Mouse (Mus musculus): ENCODE measurements around the gene Gm11565. TPM values are rescaled to one million over a fixed set of nuclear protein-coding genes. Genes with fewer than 3 reads are reported as not detected.

The Gm11565 gene
- polyA plus RNA-seq, 2 experiments: not detected

DNA sequence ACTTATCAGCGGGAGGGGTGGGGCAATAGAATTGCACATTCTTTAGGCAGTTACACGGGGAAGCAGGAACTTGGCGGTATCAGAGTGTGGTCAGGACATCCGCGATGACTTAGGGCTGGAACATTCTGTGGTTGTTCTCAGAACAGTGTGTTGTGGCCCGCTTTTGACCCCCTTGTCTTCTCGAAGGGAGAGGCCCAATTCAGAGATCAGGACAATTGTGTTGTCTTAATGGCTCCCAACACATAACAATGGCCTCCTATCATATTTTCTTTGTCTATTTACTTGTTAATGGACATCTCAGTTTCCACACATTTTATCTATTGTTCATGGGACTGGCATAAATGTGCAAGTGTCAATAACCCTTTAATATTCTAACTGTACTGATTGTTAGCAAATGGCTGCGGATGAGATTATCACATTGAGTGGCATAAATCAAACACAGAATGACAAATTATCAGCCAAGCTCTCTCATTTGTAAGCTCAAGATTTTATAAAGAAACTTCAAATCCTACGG is 23.3 kb downstream of the Gm11565 start:
- H3K4me3 ChIP-seq (replicated peaks; ENCODE audit: low read length): no peak overlapping the region
- no peaks in the 10 kb centered on the region for H3K9me3 ChIP-seq (ENCODE audit: control insufficient read depth, low read length)
- no peak overlapping the region for H3K9ac ChIP-seq (ENCODE audit: low read depth, low read length, severe bottlenecking)
- 85% methylated on average over 9 of the region's 9 CpGs for WGBS
- no peak for TF ChIP-seq POLR2A (IDR thresholded peaks at IDR 0.05; ENCODE audit: borderline replicate concordance, extremely low read depth, insufficient read depth, insufficient read length)
- ATAC-seq (ENCODE audit: low FRiP score, low read depth): no peak
- no peak for DNase-seq (ENCODE audit: low spot score)
- no peaks in the 10 kb centered on the region for H3K27me3 ChIP-seq (ENCODE audit: control insufficient read depth, insufficient read depth, low read length)
- no peaks in the 10 kb centered on the region for H3K36me3 ChIP-seq (ENCODE audit: control insufficient read depth, insufficient read depth, low read length)
- no peaks in the 10 kb centered on the region for H3K4me1 ChIP-seq (ENCODE audit: control insufficient read depth, insufficient read depth, low read length)
- no peak overlapping the region for H3K27ac ChIP-seq (replicated peaks; ENCODE audit: low read depth, low read length)
- no peak overlapping the region for H3K4me2 ChIP-seq (replicated peaks; ENCODE audit: low read depth, low read length, severe bottlenecking)

GRCm38 (mm10) chr11:99948175-99948574 is 33.6 kb downstream of the Gm11565 start, which contains the start of gene Krtap9-5:
TSS of gene Krtap9-5 (plus strand) at chr11:99948475.
- no peak for TF ChIP-seq POLR2A (IDR thresholded peaks at IDR 0.05; ENCODE audit: borderline replicate concordance, extremely low read depth, insufficient read depth, insufficient read length)
- H3K4me3 ChIP-seq (replicated peaks; ENCODE audit: low read length): no peak within 1 kb of the TSS
- H3K9ac ChIP-seq (ENCODE audit: low read depth, low read length, severe bottlenecking): no peak within 1 kb of the TSS
- no peak within 1 kb of the TSS for H3K4me2 ChIP-seq (replicated peaks; ENCODE audit: low read depth, low read length, severe bottlenecking)
- H3K36me3 ChIP-seq (ENCODE audit: control insufficient read depth, insufficient read depth, low read length): no peaks in the 10 kb centered on the region
- no peak within 1 kb of the TSS for H3K27ac ChIP-seq (replicated peaks; ENCODE audit: low read depth, low read length)
- no peak for ATAC-seq (ENCODE audit: low FRiP score, low read depth)
- H3K27me3 ChIP-seq (ENCODE audit: control insufficient read depth, insufficient read depth, low read length): no peaks in the 10 kb centered on the region
- H3K4me1 ChIP-seq (ENCODE audit: control insufficient read depth, insufficient read depth, low read length): no peaks in the 10 kb centered on the region
- no peaks in the 10 kb centered on the region for H3K9me3 ChIP-seq (ENCODE audit: control insufficient read depth, low read length)
- WGBS: 85% methylated on average over 2 of the region's 2 CpGs
- DNase-seq (ENCODE audit: low spot score): no peak

DNA sequence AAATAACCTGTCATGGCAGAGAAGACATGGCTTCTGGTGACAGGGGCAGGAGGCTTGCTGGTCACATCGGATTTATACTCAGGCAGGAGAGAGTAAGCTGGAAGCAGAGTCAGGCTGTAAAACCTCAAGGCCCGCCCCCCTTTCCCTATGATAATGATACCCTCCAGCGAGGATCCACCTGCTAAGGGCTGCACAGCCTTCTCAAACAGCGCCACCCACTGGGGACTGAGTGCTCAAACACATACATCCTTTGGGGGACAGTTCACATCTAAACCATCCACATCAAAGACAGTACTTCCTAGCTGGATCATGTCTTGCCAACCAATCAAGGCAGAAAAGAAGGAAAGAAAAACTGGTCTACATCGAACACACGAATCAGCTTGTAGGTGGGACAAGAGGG is 49.7 kb downstream of the Gm11565 start:
- WGBS: 42% methylated on average over 6 of the region's 6 CpGs
- Histone ChIP-seq H3K9ac (ENCODE audit: low read depth, low read length, severe bottlenecking) (no peak overlapping the region), H3K27ac (replicated peaks; ENCODE audit: low read depth, low read length) (no peak overlapping the region), H3K4me1 (ENCODE audit: control insufficient read depth, insufficient read depth, low read length) (no peaks in the 10 kb centered on the region), H3K4me3 (replicated peaks; ENCODE audit: low read length) (no peak overlapping the region), H3K4me2 (replicated peaks; ENCODE audit: low read depth, low read length, severe bottlenecking) (no peak overlapping the region), H3K27me3 (ENCODE audit: control insufficient read depth, insufficient read depth, low read length) (no peaks in the 10 kb centered on the region), H3K36me3 (ENCODE audit: control insufficient read depth, insufficient read depth, low read length) (no peaks in the 10 kb centered on the region), H3K9me3 (ENCODE audit: control insufficient read depth, low read length) (no peaks in the 10 kb centered on the region)
- ATAC-seq (ENCODE audit: low FRiP score, low read depth) (no peak), DNase-seq (ENCODE audit: low spot score) (no peak)
- no peak for TF ChIP-seq POLR2A (IDR thresholded peaks at IDR 0.05; ENCODE audit: borderline replicate concordance, extremely low read depth, insufficient read depth, insufficient read length)

Other genes with a start within 250 kb of the Gm11565 start
Only the 30 nearest of the 33 such genes appear.
- not detected in 2 replicates for gene Gm14180, start 180.5 kb upstream of the Gm11565 start, polyA plus RNA-seq (2012; rRNA removed)
- not detected in 2 replicates for gene Gm14180, start 180.5 kb upstream of the Gm11565 start, polyA plus RNA-seq (2014; fragmentation: Nextera tagmentation; extraction: Ambion mirVana)
- not detected in 2 replicates for gene Gm11595, start 141.8 kb upstream of the Gm11565 start, polyA plus RNA-seq (2012; rRNA removed)
- not detected in 2 replicates for gene Gm11595, start 141.8 kb upstream of the Gm11565 start, polyA plus RNA-seq (2014; fragmentation: Nextera tagmentation; extraction: Ambion mirVana)
- gene Krtap4-8, start 134.0 kb upstream of the Gm11565 start, polyA plus RNA-seq (2012; rRNA removed): not detected in 2 replicates
- gene Krtap4-8, start 134.0 kb upstream of the Gm11565 start, polyA plus RNA-seq (2014; fragmentation: Nextera tagmentation; extraction: Ambion mirVana): not detected in 2 replicates
- gene Krtap4-9, start 129.6 kb upstream of the Gm11565 start, polyA plus RNA-seq (2012; rRNA removed): not detected in 2 replicates
- gene Krtap4-9, start 129.6 kb upstream of the Gm11565 start, polyA plus RNA-seq (2014; fragmentation: Nextera tagmentation; extraction: Ambion mirVana): not detected in 2 replicates
- gene Gm11596, start 121.3 kb upstream of the Gm11565 start, polyA plus RNA-seq (2012; rRNA removed): not detected in 2 replicates
- gene Gm11596, start 121.3 kb upstream of the Gm11565 start, polyA plus RNA-seq (2014; fragmentation: Nextera tagmentation; extraction: Ambion mirVana): not detected in 2 replicates
- gene Gm11569, start 115.8 kb upstream of the Gm11565 start, polyA plus RNA-seq (2012; rRNA removed): not detected in 2 replicates
- not detected in 2 replicates for gene Gm11569, start 115.8 kb upstream of the Gm11565 start, polyA plus RNA-seq (2014; fragmentation: Nextera tagmentation; extraction: Ambion mirVana)
- not detected in 2 replicates for gene Gm11554, start 110.3 kb upstream of the Gm11565 start, polyA plus RNA-seq (2012; rRNA removed)
- not detected in 2 replicates for gene Gm11554, start 110.3 kb upstream of the Gm11565 start, polyA plus RNA-seq (2014; fragmentation: Nextera tagmentation; extraction: Ambion mirVana)
- gene Krtap4-13, start 104.9 kb upstream of the Gm11565 start, polyA plus RNA-seq (2012; rRNA removed): not detected in 2 replicates
- not detected in 2 replicates for gene Krtap4-13, start 104.9 kb upstream of the Gm11565 start, polyA plus RNA-seq (2014; fragmentation: Nextera tagmentation; extraction: Ambion mirVana)
- gene Gm11564, start 99.1 kb upstream of the Gm11565 start, polyA plus RNA-seq (2012; rRNA removed): 0.12 TPM in 1 of 2 replicates, not detected in the other
- gene Gm11564, start 99.1 kb upstream of the Gm11565 start, polyA plus RNA-seq (2014; fragmentation: Nextera tagmentation; extraction: Ambion mirVana): not detected in 2 replicates
- not detected in 2 replicates for gene 2300003K06Rik, start 76.7 kb upstream of the Gm11565 start, polyA plus RNA-seq (2012; rRNA removed)
- gene 2300003K06Rik, start 76.7 kb upstream of the Gm11565 start, polyA plus RNA-seq (2014; fragmentation: Nextera tagmentation; extraction: Ambion mirVana): not detected in 2 replicates
- gene Krtap4-16, start 63.1 kb upstream of the Gm11565 start, polyA plus RNA-seq (2012; rRNA removed): 0.08 TPM in 1 of 2 replicates, not detected in the other
- gene Krtap4-16, start 63.1 kb upstream of the Gm11565 start, polyA plus RNA-seq (2014; fragmentation: Nextera tagmentation; extraction: Ambion mirVana): not detected in 2 replicates
- gene Gm11568, start 56.8 kb upstream of the Gm11565 start, polyA plus RNA-seq (2012; rRNA removed): not detected in 2 replicates
- not detected in 2 replicates for gene Gm11568, start 56.8 kb upstream of the Gm11565 start, polyA plus RNA-seq (2014; fragmentation: Nextera tagmentation; extraction: Ambion mirVana)
- not detected in 2 replicates for gene Gm11559, start 50.3 kb upstream of the Gm11565 start, polyA plus RNA-seq (2012; rRNA removed)
- gene Gm11559, start 50.3 kb upstream of the Gm11565 start, polyA plus RNA-seq (2014; fragmentation: Nextera tagmentation; extraction: Ambion mirVana): not detected in 2 replicates
- gene Krtap9-1, start 41.4 kb upstream of the Gm11565 start, polyA plus RNA-seq (2012; rRNA removed): not detected in 2 replicates
- gene Krtap9-1, start 41.4 kb upstream of the Gm11565 start, polyA plus RNA-seq (2014; fragmentation: Nextera tagmentation; extraction: Ambion mirVana): not detected in 2 replicates
- not detected in 2 replicates for gene Gm11567, start 35.6 kb upstream of the Gm11565 start, polyA plus RNA-seq (2012; rRNA removed)
- gene Gm11567, start 35.6 kb upstream of the Gm11565 start, polyA plus RNA-seq (2014; fragmentation: Nextera tagmentation; extraction: Ambion mirVana): not detected in 2 replicates
- not detected in 2 replicates for gene Krtap31-1, start 6.8 kb upstream of the Gm11565 start, polyA plus RNA-seq (2012; rRNA removed)
- not detected in 2 replicates for gene Krtap31-1, start 6.8 kb upstream of the Gm11565 start, polyA plus RNA-seq (2014; fragmentation: Nextera tagmentation; extraction: Ambion mirVana)
- not detected in 2 replicates for gene Krtap31-2, start 21.5 kb downstream of the Gm11565 start, polyA plus RNA-seq (2012; rRNA removed)
- gene Krtap31-2, start 21.5 kb downstream of the Gm11565 start, polyA plus RNA-seq (2014; fragmentation: Nextera tagmentation; extraction: Ambion mirVana): not detected in 2 replicates
- gene Krtap9-5, start 33.7 kb downstream of the Gm11565 start, polyA plus RNA-seq (2012; rRNA removed): not detected in 2 replicates
- gene Krtap9-5, start 33.7 kb downstream of the Gm11565 start, polyA plus RNA-seq (2014; fragmentation: Nextera tagmentation; extraction: Ambion mirVana): not detected in 2 replicates
- gene Krtap29-1, start 64.3 kb downstream of the Gm11565 start, polyA plus RNA-seq (2012; rRNA removed): 0.09 TPM in 1 of 2 replicates, not detected in the other
- gene Krtap29-1, start 64.3 kb downstream of the Gm11565 start, polyA plus RNA-seq (2014; fragmentation: Nextera tagmentation; extraction: Ambion mirVana): not detected in 2 replicates
- not detected in 2 replicates for gene Krtap16-1, start 71.8 kb downstream of the Gm11565 start, polyA plus RNA-seq (2012; rRNA removed)
- gene Krtap16-1, start 71.8 kb downstream of the Gm11565 start, polyA plus RNA-seq (2014; fragmentation: Nextera tagmentation; extraction: Ambion mirVana): 0.19 TPM in 1 of 2 replicates, not detected in the other
- gene Krtap17-1, start 79.2 kb downstream of the Gm11565 start, polyA plus RNA-seq (2012; rRNA removed): 0.09 and 0.19 TPM in 2 replicates
- gene Krtap17-1, start 79.2 kb downstream of the Gm11565 start, polyA plus RNA-seq (2014; fragmentation: Nextera tagmentation; extraction: Ambion mirVana): 0.37 TPM in 1 of 2 replicates, not detected in the other
- 0.08 TPM in 1 of 2 replicates, not detected in the other for gene Krt33a, start 101.5 kb downstream of the Gm11565 start, polyA plus RNA-seq (2012; rRNA removed)
- 0.15 and 0.29 TPM in 2 replicates for gene Krt33a, start 101.5 kb downstream of the Gm11565 start, polyA plus RNA-seq (2014; fragmentation: Nextera tagmentation; extraction: Ambion mirVana)
- gene Krt33b, start 115.1 kb downstream of the Gm11565 start, polyA plus RNA-seq (2012; rRNA removed): 0.31 and 0.41 TPM in 2 replicates
- 0.17 and 0.54 TPM in 2 replicates for gene Krt33b, start 115.1 kb downstream of the Gm11565 start, polyA plus RNA-seq (2014; fragmentation: Nextera tagmentation; extraction: Ambion mirVana)
- gene Krt34, start 126.8 kb downstream of the Gm11565 start, polyA plus RNA-seq (2012; rRNA removed): not detected in 2 replicates
- gene Krt34, start 126.8 kb downstream of the Gm11565 start, polyA plus RNA-seq (2014; fragmentation: Nextera tagmentation; extraction: Ambion mirVana): 0.11 TPM in 1 of 2 replicates, not detected in the other
- 0.04 and 0.13 TPM in 2 replicates for gene Krt31, start 135.8 kb downstream of the Gm11565 start, polyA plus RNA-seq (2012; rRNA removed)
- 0.26 TPM in 1 of 2 replicates, not detected in the other for gene Krt31, start 135.8 kb downstream of the Gm11565 start, polyA plus RNA-seq (2014; fragmentation: Nextera tagmentation; extraction: Ambion mirVana)
- gene Krt32, start 173.5 kb downstream of the Gm11565 start, polyA plus RNA-seq (2012; rRNA removed): 0.10 TPM in 1 of 2 replicates, not detected in the other
- 0.40 TPM in 1 of 2 replicates, not detected in the other for gene Krt32, start 173.5 kb downstream of the Gm11565 start, polyA plus RNA-seq (2014; fragmentation: Nextera tagmentation; extraction: Ambion mirVana)
- 1.7 and 2.9 TPM in 2 replicates for gene Krt35, start 181.5 kb downstream of the Gm11565 start, polyA plus RNA-seq (2012; rRNA removed)
- gene Krt35, start 181.5 kb downstream of the Gm11565 start, polyA plus RNA-seq (2014; fragmentation: Nextera tagmentation; extraction: Ambion mirVana): 7.0 and 7.2 TPM in 2 replicates
- 0.36 and 1.1 TPM in 2 replicates for gene Krt36, start 190.9 kb downstream of the Gm11565 start, polyA plus RNA-seq (2012; rRNA removed)
- gene Krt36, start 190.9 kb downstream of the Gm11565 start, polyA plus RNA-seq (2014; fragmentation: Nextera tagmentation; extraction: Ambion mirVana): 2.9 and 5.9 TPM in 2 replicates
- gene Krt13, start 206.8 kb downstream of the Gm11565 start, polyA plus RNA-seq (2012; rRNA removed): 0.15 and 0.62 TPM in 2 replicates
- 0.54 and 1.7 TPM in 2 replicates for gene Krt13, start 206.8 kb downstream of the Gm11565 start, polyA plus RNA-seq (2014; fragmentation: Nextera tagmentation; extraction: Ambion mirVana)
- 113 and 213 TPM in 2 replicates for gene Krt15, start 221.2 kb downstream of the Gm11565 start, polyA plus RNA-seq (2012; rRNA removed)
- 168 and 205 TPM in 2 replicates for gene Krt15, start 221.2 kb downstream of the Gm11565 start, polyA plus RNA-seq (2014; fragmentation: Nextera tagmentation; extraction: Ambion mirVana)

All from limb, embryonic 14.5 days (tissue).